Mouse (Mus musculus) ES-E14 (cell line): Measurements from ENCODE around the gene Rad23b. TPM values are rescaled to one million over a fixed set of nuclear protein-coding genes. Genes with fewer than 3 reads are reported as not detected.
"Not testable (repeated sequence)": the region's sequence is repeated elsewhere in the genome, so short reads cannot be mapped to it uniquely, and the experiment has no call there.

ENCODE experiments used
- DNase-seq: peaks from one replicate; pipeline ENCODE4 v3.0.0-alpha.2; 2013; ENCODE audit warnings: low read depth, low spot score
- H3K27ac ChIP-seq: 2 replicates; pipeline ENCODE4 v1.5.1; 2012; ENCODE audit warnings: low read depth, mild to moderate bottlenecking, low read length, moderate library complexity, mixed read lengths; ENCODE audit not compliant: poor library complexity, insufficient read depth, severe bottlenecking
- H3K36me3 ChIP-seq: 2 replicates; pipeline ENCODE4 v1.6.1; 2012; ENCODE audit warnings: mild to moderate bottlenecking, low read length, moderate library complexity, mixed read lengths; ENCODE audit not compliant: control insufficient read depth, poor library complexity, insufficient read depth, severe bottlenecking
- H3K4me1 ChIP-seq, 2 experiments: fragments of 150-350 bp in 1 of 2; sonication (generic) in 1 of 2; 2 replicates each; pipeline ENCODE4 v1.6.1; 2012; ENCODE audit warnings: low read length in 2 of 2, mild to moderate bottlenecking in 1 of 2, mixed read lengths in 1 of 2; ENCODE audit not compliant: control insufficient read depth in 2 of 2, insufficient read depth in 2 of 2, poor library complexity in 1 of 2
- H3K4me3 ChIP-seq, 2 experiments: fragments of 150-350 bp in 1 of 2; sonication (generic) in 1 of 2; 2 replicates each; pipeline ENCODE4 v1.5.1; 2012; ENCODE audit warnings: low read length in 2 of 2, low read depth in 1 of 2, mild to moderate bottlenecking in 1 of 2, mixed read lengths in 1 of 2; ENCODE audit not compliant: insufficient read depth in 1 of 2, poor library complexity in 1 of 2, severe bottlenecking in 1 of 2
- H3K9ac ChIP-seq: 2 replicates; pipeline ENCODE4 v1.6.1; 2012; ENCODE audit warnings: low read depth, mild to moderate bottlenecking, low read length, mixed read lengths; ENCODE audit not compliant: poor library complexity, insufficient read depth, severe bottlenecking
- H3K9me3 ChIP-seq: fragments of 150-350 bp; sonication (generic); 2 replicates; pipeline ENCODE4 v1.6.1; 2012; ENCODE audit warnings: low read depth, mild to moderate bottlenecking, low read length; ENCODE audit not compliant: control insufficient read depth, insufficient read depth
- CHD2 ChIP-seq: IDR thresholded peaks from 2 replicates; pipeline ENCODE4 v1.6.1; 2014; ENCODE audit warnings: mild to moderate bottlenecking, low read depth, low read length, inconsistent platforms
- HCFC1 ChIP-seq: IDR thresholded peaks from 2 replicates; pipeline ENCODE4 v1.6.1; 2012; ENCODE audit warnings: low read length, inconsistent platforms, borderline replicate concordance; ENCODE audit not compliant: insufficient read depth
- MAFK ChIP-seq: IDR thresholded peaks from 2 replicates; pipeline ENCODE4 v1.6.1; 2014; ENCODE audit warnings: mild to moderate bottlenecking, low read depth, low read length, inconsistent platforms; ENCODE audit not compliant: insufficient read depth
- ZC3H11A ChIP-seq: IDR thresholded peaks from 2 replicates; pipeline ENCODE4 v1.6.1; 2012; ENCODE audit warnings: low read depth, mild to moderate bottlenecking, inconsistent platforms, low read length, borderline replicate concordance
- ZNF384 ChIP-seq: IDR thresholded peaks from 2 replicates; pipeline ENCODE4 v1.6.1; 2012; ENCODE audit warnings: low read depth, low read length, inconsistent platforms
- in situ Hi-C, 2 experiments: fragments of 600-800 bp; cut with MboI; formaldehyde crosslinking; loops; one replicate each; pipeline ENCODE4 v1.15.1; 2025; ENCODE audit warnings: low sequenced_read_pairs in 2 of 2, inconsistent platforms in 1 of 2; ENCODE audit not compliant: unreplicated experiment in 2 of 2
- total RNA-seq: library from RNA; depleted of rRNA; stranded (reverse); fragments of 300-350 nt; gene quantifications from 2 replicates; pipeline ENCODE4 v1.2.3, GENCODE M21; 2012; rRNA removed

Rad23b gene
- total RNA-seq = 179 and 188 TPM in 2 replicates

DNA sequence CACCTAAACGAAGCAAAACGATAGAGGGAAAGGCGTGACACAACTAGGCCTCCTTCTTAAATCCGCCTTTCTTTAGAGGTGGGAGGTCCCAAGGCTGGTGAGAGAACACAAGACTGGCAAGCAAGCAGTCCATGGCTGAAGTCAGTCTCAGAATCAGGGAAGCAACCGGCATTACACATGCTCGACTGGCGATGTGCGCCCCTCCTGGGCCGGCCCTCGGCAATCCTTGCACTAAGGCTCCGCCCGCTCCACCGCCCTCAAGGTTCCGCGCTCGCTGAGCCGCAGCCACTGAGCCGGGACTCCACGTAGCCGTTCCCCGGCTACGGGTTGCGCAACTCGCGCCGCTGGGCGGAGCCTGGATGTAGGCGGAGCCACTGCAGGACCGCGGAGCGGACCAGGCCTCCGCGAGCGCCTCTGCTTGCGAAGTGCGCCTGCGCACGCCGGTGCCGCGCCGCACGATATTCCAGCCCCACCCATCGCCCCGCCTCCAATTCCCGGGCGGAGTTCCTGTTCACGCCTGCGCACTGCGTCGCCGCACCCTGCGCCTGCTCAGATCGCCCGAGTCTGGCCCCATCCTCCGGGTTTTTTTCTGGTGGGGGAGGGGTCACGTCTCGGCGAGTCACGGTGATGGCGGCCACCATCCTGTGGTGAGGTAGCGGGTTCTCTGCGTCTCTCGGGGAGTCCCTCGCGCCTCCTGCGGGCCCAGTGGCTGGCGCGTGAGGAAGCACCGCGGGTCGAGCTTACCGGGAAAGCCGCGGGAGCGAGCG is at the start of gene Rad23b:
Rad23b (plus strand) TSS at position 592 of the 767 bp plus-strand sequence.
- no peaks in the 10 kb centered on the region for H3K36me3 ChIP-seq

DNA sequence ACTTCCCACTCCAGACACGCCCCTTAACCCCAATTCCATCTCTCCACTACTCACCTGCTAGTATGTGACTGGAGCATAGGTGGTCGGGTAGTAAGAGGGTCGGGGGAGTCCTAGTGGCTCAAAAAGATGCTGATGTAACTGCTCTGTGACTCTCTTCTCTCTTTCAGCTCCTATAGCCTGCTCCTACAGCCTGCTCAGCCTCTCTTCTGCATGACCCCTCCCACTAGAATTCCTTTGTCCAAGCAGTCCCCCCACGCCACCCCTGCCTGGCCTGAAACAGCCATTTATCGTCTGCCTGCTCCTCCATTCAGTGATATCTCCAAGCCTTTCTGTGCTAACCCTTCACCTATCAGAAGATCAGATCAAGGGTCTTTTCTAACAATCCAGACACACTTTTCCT is 45.7 kb upstream of the Rad23b start:
- H3K9ac ChIP-seq = no peak overlapping the region
- H3K4me3 ChIP-seq = no peak overlapping the region
- H3K36me3 ChIP-seq = no peaks in the 10 kb centered on the region
- no peak for DNase-seq
- H3K27ac ChIP-seq = no peak overlapping the region
- in situ Hi-C loops = no loop called here
- TF ChIP-seq ZNF384 (no peak), CHD2 (no peak), ZC3H11A (no peak), MAFK (no peak), HCFC1 (no peak)
- H3K9me3 ChIP-seq = no peaks in the 10 kb centered on the region
- H3K4me1 ChIP-seq = peaks cover 6 to 10% of the 10 kb centered on the region in 2 experiments; a peak in 3 of 4 replicates

More for the DNA sequence above, at the start of gene Rad23b:
- no peaks in the 10 kb centered on the region for H3K9me3 ChIP-seq
- peak within 1 kb of the TSS; percentile 87 to 98 for H3K4me3 ChIP-seq
- DNase-seq = peak; percentile 94
- peak; percentile 84 for TF ChIP-seq ZNF384
- no peak for TF ChIP-seq MAFK
- in situ Hi-C loops = no loop called here
- H3K27ac ChIP-seq = peak within 1 kb of the TSS; percentile 96
- H3K9ac ChIP-seq = peak within 1 kb of the TSS; percentile 99
- H3K4me1 ChIP-seq = peaks cover 0 to 4% of the 10 kb centered on the region in 2 experiments; a peak in 1 of 4 replicates

DNA sequence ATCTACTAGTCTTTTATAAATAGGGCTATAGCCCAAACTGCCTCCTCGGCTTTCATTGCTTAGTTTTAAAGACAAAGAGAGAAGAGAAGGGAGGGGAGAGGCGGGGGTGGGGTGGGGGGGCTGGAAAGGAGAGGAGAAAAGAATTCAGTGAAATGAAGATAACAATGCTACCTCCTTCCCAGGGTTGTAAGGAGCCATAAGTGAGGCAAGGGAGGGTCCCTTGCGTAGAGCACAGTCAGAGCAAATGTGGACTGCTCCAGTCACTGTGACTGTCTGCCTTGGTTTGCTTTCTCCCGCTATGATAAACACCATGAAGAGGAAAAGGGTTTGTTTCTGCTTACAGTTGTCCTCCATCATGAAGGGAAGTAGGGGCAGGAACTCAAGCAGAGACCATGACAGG is 43.2 kb upstream of the Rad23b start:
- H3K27ac ChIP-seq = peak overlapping the region; percentile 56; the same call in 1 of the 2 replicates
- no peak for TF ChIP-seq HCFC1
- H3K4me1 ChIP-seq = peaks cover 6 to 10% of the 10 kb centered on the region in 2 experiments; a peak in 3 of 4 replicates
- no peak overlapping the region; the same call in 1 of the 2 replicates for H3K9ac ChIP-seq
- no peak for DNase-seq
- in situ Hi-C loops = no loop called here
- H3K36me3 ChIP-seq = no peaks in the 10 kb centered on the region
- no peak overlapping the region for H3K4me3 ChIP-seq
- H3K9me3 ChIP-seq = no peaks in the 10 kb centered on the region

DNA sequence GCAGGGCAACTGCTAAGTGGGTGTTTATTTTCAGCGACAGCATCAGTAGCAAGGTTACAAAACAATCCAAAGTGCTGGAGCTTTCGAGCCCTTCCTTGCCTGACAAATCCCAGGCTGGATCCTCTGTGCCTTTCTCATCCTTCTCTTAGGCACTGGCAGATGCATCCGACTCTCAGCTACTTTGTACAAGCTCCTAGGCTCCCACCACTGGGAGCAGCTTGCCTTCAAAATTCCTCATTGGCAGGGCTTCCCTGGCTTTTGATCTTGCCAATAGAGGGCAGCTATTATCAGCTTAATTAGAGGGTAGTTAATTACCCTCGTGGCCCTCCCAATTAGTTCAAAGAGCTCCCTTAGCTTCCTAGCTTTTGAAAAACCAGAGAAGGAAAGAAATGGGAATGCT is 33.1 kb upstream of the Rad23b start:
- in situ Hi-C loops = no loop called here
- Histone ChIP-seq H3K36me3 (no peaks in the 10 kb centered on the region), H3K27ac (no peak overlapping the region), H3K4me3 (no peak overlapping the region), H3K9ac (no peak overlapping the region), H3K9me3 (no peaks in the 10 kb centered on the region), H3K4me1 (no peaks in the 10 kb centered on the region)
- no peak for TF ChIP-seq CHD2
- no peak for TF ChIP-seq MAFK
- TF ChIP-seq HCFC1 = no peak
- TF ChIP-seq ZNF384 = no peak
- no peak for TF ChIP-seq ZC3H11A
- no peak for DNase-seq

DNA sequence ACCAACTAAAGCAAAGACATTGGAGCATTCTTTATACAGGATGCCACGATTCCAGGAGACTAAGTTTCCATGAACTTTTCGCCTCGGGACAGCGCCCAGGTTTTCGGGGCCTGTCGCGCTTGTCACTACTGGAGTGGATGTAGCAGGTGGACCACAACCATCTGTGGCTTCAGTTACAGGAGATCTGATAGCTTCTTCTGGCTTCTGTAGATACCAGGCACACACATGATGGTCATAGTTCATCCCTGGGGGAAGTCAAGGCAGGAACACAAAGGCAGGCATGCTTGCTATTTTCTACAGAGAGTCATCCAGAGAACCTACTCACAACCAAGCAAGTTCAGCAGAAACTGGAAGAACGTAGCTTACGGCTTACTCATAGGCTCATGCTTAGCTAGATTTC is 31.5 kb upstream of the Rad23b start:
- H3K9me3 ChIP-seq, DNase-seq, H3K4me1 ChIP-seq, H3K4me3 ChIP-seq, H3K27ac ChIP-seq, H3K9ac ChIP-seq, H3K36me3 ChIP-seq, in situ Hi-C loops: not testable (repeated sequence)
